Mouse (Mus musculus) lung, postnatal 25 days (tissue): ENCODE data around the gene Pdgfra.

ENCODE experiments used
- DNase-seq: peaks from one replicate; pipeline ENCODE4 v3.0.0; 2022; ENCODE audit warnings: low spot score

Pdgfra gene

GRCm38 (mm10) chr5:75155741-75156553 lies 3.9 kb downstream of the Pdgfra start:
- DNase-seq = peak; percentile 82

GRCm38 (mm10) chr5:75156554-75157036 lies 4.5 kb downstream of the Pdgfra start:
- no peak for DNase-seq

- DNase-seq = peak; percentile 78
Measured at GRCm38 (mm10) chr5:75157038-75157437, 4.9 kb downstream of the Pdgfra start.

GRCm38 (mm10) chr5:75160530-75161170 lies 8.6 kb downstream of the Pdgfra start:
- DNase-seq = no peak

- no peak for DNase-seq
Measured at GRCm38 (mm10) chr5:75161586-75161985, 9.5 kb downstream of the Pdgfra start.

GRCm38 (mm10) chr5:75163289-75163951 lies 11.3 kb downstream of the Pdgfra start:
- DNase-seq = no peak

- no peak for DNase-seq
Measured at GRCm38 (mm10) chr5:75164688-75165087, 12.6 kb downstream of the Pdgfra start.

GRCm38 (mm10) chr5:75169837-75170236 lies 17.7 kb downstream of the Pdgfra start:
- DNase-seq = no peak

- DNase-seq = no peak
Measured at GRCm38 (mm10) chr5:75171859-75172258, 19.8 kb downstream of the Pdgfra start.

- no peak for DNase-seq
Measured at GRCm38 (mm10) chr5:75179249-75179648, 27.2 kb downstream of the Pdgfra start.

GRCm38 (mm10) chr5:75179726-75180290 lies 27.7 kb downstream of the Pdgfra start:
- DNase-seq = no peak

- DNase-seq = no peak
Measured at GRCm38 (mm10) chr5:75183653-75184052, 31.6 kb downstream of the Pdgfra start.

- DNase-seq = no peak
Measured at GRCm38 (mm10) chr5:75184112-75184511, 32.0 kb downstream of the Pdgfra start.

- no peak for DNase-seq
Measured at GRCm38 (mm10) chr5:75184693-75185235, 32.7 kb downstream of the Pdgfra start.

GRCm38 (mm10) chr5:75185584-75185983 lies 33.5 kb downstream of the Pdgfra start:
- no peak for DNase-seq

GRCm38 (mm10) chr5:75189319-75189987 lies 37.4 kb downstream of the Pdgfra start:
- no peak for DNase-seq

GRCm38 (mm10) chr5:75193107-75193506 lies 41.0 kb downstream of the Pdgfra start:
- no peak for DNase-seq

GRCm38 (mm10) chr5:75198413-75198812 lies 46.3 kb downstream of the Pdgfra start:
- DNase-seq = no peak

GRCm38 (mm10) chr5:75199698-75200365 lies 47.7 kb downstream of the Pdgfra start:
- no peak for DNase-seq

GRCm38 (mm10) chr5:75200366-75200724 lies 48.3 kb downstream of the Pdgfra start:
- DNase-seq = no peak

GRCm38 (mm10) chr5:75207905-75208304 lies 55.8 kb downstream of the Pdgfra start:
- no peak for DNase-seq
